Mouse (Mus musculus) kidney, adult 2 months (tissue): Measurements from ENCODE around the gene Tspan12. TPM values are rescaled to one million over a fixed set of nuclear protein-coding genes. Genes with fewer than 3 reads are reported as not detected.

Source experiments
- DNase-seq: peaks from one replicate; pipeline ENCODE4 v3.0.0; 2021
- H3K27ac ChIP-seq: fragments of 200-500 bp; 2 replicates; pipeline ENCODE4 v1.5.1; 2012; ENCODE audit warnings: low read depth, low read length, control low read depth, inconsistent platforms; ENCODE audit not compliant: insufficient read depth
- H3K27me3 ChIP-seq: fragments of 200-500 bp; replicated peaks from 2 replicates; pipeline ENCODE4 v1.6.1; 2012; ENCODE audit warnings: mild to moderate bottlenecking, moderate library complexity, low read length, inconsistent platforms; ENCODE audit not compliant: control insufficient read depth, insufficient read depth
- H3K36me3 ChIP-seq: fragments of 200-500 bp; 2 replicates; pipeline ENCODE4 v1.6.1; 2012; ENCODE audit warnings: mild to moderate bottlenecking, moderate library complexity, low read length, inconsistent platforms; ENCODE audit not compliant: control insufficient read depth, insufficient read depth
- H3K4me1 ChIP-seq: fragments of 200-500 bp; 2 replicates; pipeline ENCODE4 v1.6.1; 2011; ENCODE audit warnings: low read length; ENCODE audit not compliant: control insufficient read depth, insufficient read depth
- H3K4me3 ChIP-seq: fragments of 200-500 bp; 2 replicates; pipeline ENCODE4 v1.5.1; 2011; ENCODE audit warnings: mild to moderate bottlenecking, low read depth, low read length, control low read depth; ENCODE audit not compliant: insufficient read depth
- CTCF ChIP-seq: fragments of 200-500 bp; conservative IDR thresholded peaks from 2 replicates; pipeline ENCODE4 v1.5.1; 2011; ENCODE audit warnings: low read depth, mild to moderate bottlenecking, control low read depth, low read length, moderate library complexity, mixed read lengths; ENCODE audit not compliant: insufficient read depth, insufficient read length
- POLR2A ChIP-seq: fragments of 200-500 bp; IDR thresholded peaks from one replicate; pipeline ENCODE4 v1.6.1; 2011; ENCODE audit warnings: low read depth, low read length, control low read depth
- WGBS: fragments of 180-500 bp; shearing (Covaris S2); methylation state at CpG from one replicate; pipeline ENCODE4 v1.1.7; 2018; 5-methylcytosine and 5-hydroxymethylcytosine counted together
- polyA plus RNA-seq: library from polyadenylated mRNA; depleted of rRNA; stranded (reverse); fragments of >200 nt; gene quantifications from 2 replicates; pipeline ENCODE4 v1.2.3, GENCODE M21; 2012

Gene Tspan12
- polyA plus RNA-seq, 1 experiment: 21.7 TPM

GRCm38 (mm10) chr6:21861316-21861715, 9.0 kb upstream of the Tspan12 start:
- 0 out of 2 replicates have a peak, but pooled peaks cover 2% of the 10 kb centered on the region for H3K4me1 ChIP-seq
- DNase-seq: no peak
- TF ChIP-seq POLR2A (no peak), CTCF (no peak)
- WGBS: 95% methylated on average over 2 of the region's 2 CpGs
- H3K27me3 ChIP-seq: no peaks in the 10 kb centered on the region
- H3K4me3 ChIP-seq: no peak overlapping the region
- H3K36me3 ChIP-seq: no peaks in the 10 kb centered on the region
- H3K27ac ChIP-seq: no peak overlapping the region

- 38% methylated on average over 7 of the region's 7 CpGs for WGBS
- no peak overlapping the region for H3K4me3 ChIP-seq
- H3K4me1 ChIP-seq: 0 out of 2 replicates have a peak, but pooled peaks cover 2% of the 10 kb centered on the region
- no peaks in the 10 kb centered on the region for H3K36me3 ChIP-seq
- no peaks in the 10 kb centered on the region for H3K27me3 ChIP-seq
- peak; percentile 59 for DNase-seq
- TF ChIP-seq CTCF (no peak), POLR2A (no peak)
- 0 out of 2 replicates have a peak overlapping the region, but pooled peaks have one; percentile 35 for H3K27ac ChIP-seq
Measured at GRCm38 (mm10) chr6:21857843-21858242, 5.5 kb upstream of the Tspan12 start.

GRCm38 (mm10) chr6:21855921-21856320, 3.6 kb upstream of the Tspan12 start:
- Histone ChIP-seq H3K36me3 (no peaks in the 10 kb centered on the region), H3K4me1 (0 out of 2 replicates have a peak, but pooled peaks cover 2% of the 10 kb centered on the region), H3K27me3 (no peaks in the 10 kb centered on the region), H3K4me3 (no peak overlapping the region), H3K27ac (no peak overlapping the region)
- no peak for TF ChIP-seq POLR2A
- no peak for TF ChIP-seq CTCF
- WGBS: 42% methylated on average over 7 of the region's 7 CpGs
- peak; percentile 70 for DNase-seq

GRCm38 (mm10) chr6:21853342-21853741, 1.0 kb upstream of the Tspan12 start:
- DNase-seq: no peak
- Histone ChIP-seq H3K4me3 (no peak overlapping the region), H3K27me3 (no peaks in the 10 kb centered on the region), H3K27ac (no peak overlapping the region), H3K36me3 (no peaks in the 10 kb centered on the region), H3K4me1 (peaks cover 5% of the 10 kb centered on the region; the same call in 1 of the 2 replicates)
- 80% methylated on average over 6 of the region's 6 CpGs for whole genome bisulfite sequencing
- TF ChIP-seq CTCF: no peak
- TF ChIP-seq POLR2A: no peak

GRCm38 (mm10) chr6:21851596-21852343, 545 bp downstream of the Tspan12 start:
- DNase-seq: peak; percentile 91
- 1% methylated on average over 62 of the region's 62 CpGs for WGBS
- H3K27ac ChIP-seq: peak overlapping the region; percentile 72
- H3K4me3 ChIP-seq: peak overlapping the region; percentile 65
- H3K36me3 ChIP-seq: no peaks in the 10 kb centered on the region
- TF ChIP-seq CTCF: 0 out of 2 replicates have a peak, but pooled peaks have one; percentile 23
- TF ChIP-seq POLR2A: peak; percentile 26
- H3K4me1 ChIP-seq: peaks cover 3% of the 10 kb centered on the region; the same call in 1 of the 2 replicates
- H3K27me3 ChIP-seq: no peaks in the 10 kb centered on the region

- under 1% methylated on average over 5 of the region's 5 CpGs for whole genome bisulfite sequencing
- peak overlapping the region; percentile 63 for H3K27ac ChIP-seq
- no peak for DNase-seq
- H3K36me3 ChIP-seq: no peaks in the 10 kb centered on the region
- TF ChIP-seq POLR2A (no peak), CTCF (no peak)
- no peaks in the 10 kb centered on the region for H3K27me3 ChIP-seq
- peaks cover 3% of the 10 kb centered on the region; the same call in 1 of the 2 replicates for H3K4me1 ChIP-seq
- peak overlapping the region; percentile 65 for H3K4me3 ChIP-seq
Measured at GRCm38 (mm10) chr6:21851346-21851595, 1.0 kb downstream of the Tspan12 start.

GRCm38 (mm10) chr6:21850526-21851345, 1.6 kb downstream of the Tspan12 start:
- 23% methylated on average over 21 of the region's 21 CpGs for whole genome bisulfite sequencing

More at GRCm38 (mm10) chr6:21850526-21851345, 1.6 kb downstream of the Tspan12 start:
- H3K36me3 ChIP-seq: no peaks in the 10 kb centered on the region
- no peaks in the 10 kb centered on the region for H3K27me3 ChIP-seq
- peaks cover 3% of the 10 kb centered on the region; the same call in 1 of the 2 replicates for H3K4me1 ChIP-seq
- peak overlapping the region; percentile 65 for H3K4me3 ChIP-seq
- peak overlapping the region; percentile 63 for H3K27ac ChIP-seq
- DNase-seq: peak; percentile 50
- TF ChIP-seq POLR2A (no peak), CTCF (no peak)
